Mouse (Mus musculus) midbrain, embryonic 12.5 days (tissue): ENCODE data around the gene Gata2. TPM values are rescaled to one million over a fixed set of nuclear protein-coding genes. Genes with fewer than 3 reads are reported as not detected.
A peak's percentile ranks its signal among the peaks of the same experiment; 100 is the strongest.
"Not testable (repeated sequence)": the region's sequence is repeated elsewhere in the genome, so short reads cannot be mapped to it uniquely, and the experiment has no call there.

ENCODE experiments used
- ATAC-seq: fragments of 200-750 bp; cut with Nextera tagmentation; 2 replicates; pipeline ENCODE4 v1.8.0; 2017; ENCODE audit warnings: low read depth, moderate TSS enrichment, moderate library complexity; ENCODE audit not compliant: low FRiP score
- H3K27ac ChIP-seq: fragments of 300-500 bp; sonication (generic); replicated peaks from 2 replicates; pipeline ENCODE4 v1.5.1; 2016; ENCODE audit warnings: mild to moderate bottlenecking
- H3K27me3 ChIP-seq: fragments of 300-500 bp; sonication (generic); 2 replicates; pipeline ENCODE4 v1.6.1; 2016; ENCODE audit warnings: mild to moderate bottlenecking
- H3K36me3 ChIP-seq: fragments of 300-500 bp; sonication (generic); 2 replicates; pipeline ENCODE4 v1.6.1; 2016
- H3K4me1 ChIP-seq: fragments of 300-500 bp; sonication (generic); 2 replicates; pipeline ENCODE4 v1.6.1; 2016
- H3K4me2 ChIP-seq: fragments of 300-500 bp; sonication (generic); replicated peaks from 2 replicates; pipeline ENCODE4 v1.6.1; 2016; ENCODE audit warnings: mild to moderate bottlenecking, moderate library complexity
- H3K4me3 ChIP-seq: fragments of 300-500 bp; sonication (generic); 2 replicates; pipeline ENCODE4 v1.5.1; 2016; ENCODE audit warnings: mild to moderate bottlenecking
- H3K9ac ChIP-seq: fragments of 300-500 bp; sonication (generic); replicated peaks from 2 replicates; pipeline ENCODE4 v1.6.1; 2016; ENCODE audit warnings: mild to moderate bottlenecking, moderate library complexity
- H3K9me3 ChIP-seq: fragments of 300-500 bp; sonication (generic); 2 replicates; pipeline ENCODE4 v1.6.1; 2016; ENCODE audit warnings: mild to moderate bottlenecking
- whole genome bisulfite sequencing: fragments of 180-500 bp; shearing (Covaris S2); methylation state at CpG from one replicate; pipeline ENCODE4 v1.1.7; 2016; 5-methylcytosine and 5-hydroxymethylcytosine counted together
- polyA plus RNA-seq: library from polyadenylated mRNA; unstranded; fragments of >200 nt; fragmentation: Nextera tagmentation; extraction: Ambion mirVana; gene quantifications from 2 replicates; pipeline ENCODE4 v1.2.1, GENCODE M21; 2016

Gata2 gene
- 38.7 and 45.5 TPM in 2 replicates for polyA plus RNA-seq

GRCm38 (mm10) chr6:88193433-88194052, at the start of gene Gata2:
Gene Gata2 (plus strand): TSS chr6:88193891.
- Histone ChIP-seq H3K9ac (peak within 1 kb of the TSS; percentile 53), H3K27me3 (peaks cover 100% of the 10 kb centered on the region), H3K4me3 (peak within 1 kb of the TSS; percentile 47), H3K27ac (peak within 1 kb of the TSS; percentile 85), H3K4me2 (peak within 1 kb of the TSS; percentile 55), H3K9me3 (no peaks in the 10 kb centered on the region), H3K4me1 (peaks cover 53% of the 10 kb centered on the region), H3K36me3 (no peaks in the 10 kb centered on the region)
- ATAC-seq: no peak
- WGBS: 2% methylated on average over 53 of the region's 57 CpGs

GRCm38 (mm10) chr6:88145793-88146192, 47.9 kb upstream of the Gata2 start:
- Histone ChIP-seq H3K27me3 (no peaks in the 10 kb centered on the region), H3K4me3 (no peak overlapping the region), H3K9me3 (no peaks in the 10 kb centered on the region), H3K9ac (no peak overlapping the region), H3K4me2 (no peak overlapping the region), H3K4me1 (no peaks in the 10 kb centered on the region; the same call in 1 of the 2 replicates), H3K36me3 (no peaks in the 10 kb centered on the region), H3K27ac (no peak overlapping the region)
- 82% methylated on average over 4 of the region's 4 CpGs for WGBS
- no peak for ATAC-seq

- no peak overlapping the region for H3K4me2 ChIP-seq
- H3K27me3 ChIP-seq: no peaks in the 10 kb centered on the region
- ATAC-seq: no peak
- H3K36me3 ChIP-seq: no peaks in the 10 kb centered on the region
- no peak overlapping the region for H3K4me3 ChIP-seq
- no peak overlapping the region for H3K27ac ChIP-seq
- no peak overlapping the region for H3K9ac ChIP-seq
- no peaks in the 10 kb centered on the region for H3K9me3 ChIP-seq
- WGBS: 82% methylated on average over 8 of the region's 8 CpGs
- H3K4me1 ChIP-seq: no peaks in the 10 kb centered on the region; the same call in 1 of the 2 replicates
Observed at GRCm38 (mm10) chr6:88146576-88146975, 47.1 kb upstream of the Gata2 start.

- ATAC-seq: no peak
- 82% methylated on average over 16 of the region's 16 CpGs for WGBS
- no peak overlapping the region for H3K9ac ChIP-seq
Observed at GRCm38 (mm10) chr6:88147411-88148003, 46.2 kb upstream of the Gata2 start.

GRCm38 (mm10) chr6:88151335-88151734, 42.4 kb upstream of the Gata2 start:
- Histone ChIP-seq H3K4me1 (no peaks in the 10 kb centered on the region; the same call in 1 of the 2 replicates), H3K27me3 (no peaks in the 10 kb centered on the region), H3K4me2 (no peak overlapping the region), H3K36me3 (no peaks in the 10 kb centered on the region), H3K4me3 (no peak overlapping the region), H3K9me3 (no peaks in the 10 kb centered on the region), H3K9ac (no peak overlapping the region), H3K27ac (no peak overlapping the region)
- whole genome bisulfite sequencing: 76% methylated on average over 4 of the region's 4 CpGs
- ATAC-seq: no peak

More at GRCm38 (mm10) chr6:88147411-88148003, 46.2 kb upstream of the Gata2 start:
- no peaks in the 10 kb centered on the region for H3K36me3 ChIP-seq
- H3K9me3 ChIP-seq: no peaks in the 10 kb centered on the region
- H3K4me3 ChIP-seq: no peak overlapping the region
- H3K27me3 ChIP-seq: no peaks in the 10 kb centered on the region
- no peaks in the 10 kb centered on the region; the same call in 1 of the 2 replicates for H3K4me1 ChIP-seq
- no peak overlapping the region for H3K4me2 ChIP-seq
- H3K27ac ChIP-seq: no peak overlapping the region

- Histone ChIP-seq H3K4me1 (no peaks in the 10 kb centered on the region; the same call in 1 of the 2 replicates), H3K36me3 (no peaks in the 10 kb centered on the region), H3K9me3 (no peaks in the 10 kb centered on the region), H3K4me2 (no peak overlapping the region), H3K4me3 (no peak overlapping the region), H3K27ac (no peak overlapping the region), H3K9ac (no peak overlapping the region), H3K27me3 (no peaks in the 10 kb centered on the region)
- WGBS: 87% methylated on average over 14 of the region's 14 CpGs
- ATAC-seq: no peak
Observed at GRCm38 (mm10) chr6:88152127-88152705, 41.5 kb upstream of the Gata2 start.

GRCm38 (mm10) chr6:88152979-88153378, 40.7 kb upstream of the Gata2 start:
- WGBS: 80% methylated on average over 6 of the region's 6 CpGs
- Histone ChIP-seq H3K4me3 (no peak overlapping the region), H3K27me3 (no peaks in the 10 kb centered on the region), H3K36me3 (no peaks in the 10 kb centered on the region), H3K9ac (no peak overlapping the region), H3K27ac (no peak overlapping the region), H3K4me2 (no peak overlapping the region), H3K9me3 (no peaks in the 10 kb centered on the region), H3K4me1 (no peaks in the 10 kb centered on the region)
- ATAC-seq: no peak

GRCm38 (mm10) chr6:88155614-88156013, 38.1 kb upstream of the Gata2 start:
- H3K27me3 ChIP-seq, H3K27ac ChIP-seq, H3K4me2 ChIP-seq, H3K4me3 ChIP-seq, H3K4me1 ChIP-seq, H3K9ac ChIP-seq, ATAC-seq, H3K36me3 ChIP-seq, H3K9me3 ChIP-seq: not testable (repeated sequence)
- WGBS: 90% methylated on average over 6 of the region's 6 CpGs

GRCm38 (mm10) chr6:88158790-88159189, 34.9 kb upstream of the Gata2 start:
- Histone ChIP-seq H3K9ac (no peak overlapping the region), H3K36me3 (no peaks in the 10 kb centered on the region), H3K27me3 (no peaks in the 10 kb centered on the region), H3K4me1 (no peaks in the 10 kb centered on the region), H3K27ac (no peak overlapping the region), H3K4me3 (no peak overlapping the region), H3K4me2 (no peak overlapping the region), H3K9me3 (no peaks in the 10 kb centered on the region)
- ATAC-seq: no peak
- 85% methylated on average over 5 of the region's 5 CpGs for WGBS

GRCm38 (mm10) chr6:88166054-88166453, 27.6 kb upstream of the Gata2 start:
- Histone ChIP-seq H3K36me3 (no peaks in the 10 kb centered on the region), H3K4me1 (no peaks in the 10 kb centered on the region), H3K4me2 (no peak overlapping the region), H3K4me3 (no peak overlapping the region), H3K9ac (no peak overlapping the region), H3K9me3 (no peaks in the 10 kb centered on the region), H3K27ac (no peak overlapping the region), H3K27me3 (peaks cover 3% of the 10 kb centered on the region; the same call in 1 of the 2 replicates)
- WGBS: 89% methylated on average over 9 of the region's 9 CpGs
- ATAC-seq: no peak

- no peak for ATAC-seq
- no peak overlapping the region for H3K27ac ChIP-seq
Observed at GRCm38 (mm10) chr6:88174191-88174590, 19.5 kb upstream of the Gata2 start.

GRCm38 (mm10) chr6:88174676-88175075, 19.0 kb upstream of the Gata2 start:
- ATAC-seq: no peak
- no peak overlapping the region for H3K4me3 ChIP-seq
- H3K27ac ChIP-seq: no peak overlapping the region
- no peak overlapping the region for H3K9ac ChIP-seq
- H3K36me3 ChIP-seq: no peaks in the 10 kb centered on the region
- H3K27me3 ChIP-seq: no peaks in the 10 kb centered on the region
- WGBS: 92% methylated on average over 2 of the region's 2 CpGs
- no peak overlapping the region for H3K4me2 ChIP-seq
- H3K4me1 ChIP-seq: no peaks in the 10 kb centered on the region
- 0 out of 2 replicates have a peak, but pooled peaks cover 12% of the 10 kb centered on the region for H3K9me3 ChIP-seq

More at GRCm38 (mm10) chr6:88174191-88174590, 19.5 kb upstream of the Gata2 start:
- Histone ChIP-seq H3K4me3 (no peak overlapping the region), H3K9me3 (0 out of 2 replicates have a peak, but pooled peaks cover 12% of the 10 kb centered on the region), H3K36me3 (no peaks in the 10 kb centered on the region), H3K27me3 (no peaks in the 10 kb centered on the region), H3K9ac (no peak overlapping the region), H3K4me1 (no peaks in the 10 kb centered on the region), H3K4me2 (no peak overlapping the region)
- 92% methylated on average over 3 of the region's 3 CpGs for WGBS
